Mouse (Mus musculus) embryonic fibroblast, embryonic 13.5 days (primary cell): ENCODE data around the gene Gm15737.

Experiments
- CTCF ChIP-seq: IDR thresholded peaks from 2 replicates; pipeline ENCODE4 v1.5.1; 2011; ENCODE audit warnings: mild to moderate bottlenecking, control low read depth, low read length, moderate library complexity, borderline replicate concordance; ENCODE audit not compliant: insufficient read depth
- POLR2A ChIP-seq: IDR thresholded peaks from 2 replicates; pipeline ENCODE4 v1.6.1; 2011; ENCODE audit warnings: low read depth, mild to moderate bottlenecking, control low read depth, low read length, moderate library complexity

GRCm38 (mm10) chr6:92858721-92859510, 10.2 kb upstream of the Gm15737 start:
- TF ChIP-seq CTCF (no peak), POLR2A (no peak)
